Mouse (Mus musculus) cerebral cortex, adult 2 months (tissue): ENCODE results near the gene Slc16a9.

Experiments used
- WGBS: fragments of 180-500 bp; shearing (Covaris S2); methylation state at CpG from one replicate; pipeline ENCODE4 v1.1.7; 2018; 5-methylcytosine and 5-hydroxymethylcytosine counted together

Gene Slc16a9

GRCm38 (mm10) chr10:70303203-70303602 is 58.3 kb downstream of the Slc16a9 start:
- WGBS: 86% methylated on average over 6 of the region's 6 CpGs

GRCm38 (mm10) chr10:70305683-70306082 is 60.8 kb downstream of the Slc16a9 start:
- WGBS: 57% methylated on average over 5 of the region's 5 CpGs

- 92% methylated on average over 8 of the region's 8 CpGs for WGBS
These were observed 64.5 kb downstream of the Slc16a9 start for GRCm38 (mm10) chr10:70309416-70309815.

GRCm38 (mm10) chr10:70310646-70311045 is 65.7 kb downstream of the Slc16a9 start:
- 81% methylated on average over 5 of the region's 5 CpGs for WGBS

GRCm38 (mm10) chr10:70315895-70316294 is 71.0 kb downstream of the Slc16a9 start:
- WGBS: 74% methylated on average over 6 of the region's 6 CpGs

GRCm38 (mm10) chr10:70316856-70317255 is 72.0 kb downstream of the Slc16a9 start:
- 83% methylated on average over 7 of the region's 7 CpGs for WGBS

- 76% methylated on average over 13 of the region's 13 CpGs for WGBS
These were observed 72.6 kb downstream of the Slc16a9 start for GRCm38 (mm10) chr10:70317394-70317965.

GRCm38 (mm10) chr10:70318630-70319029 is 73.7 kb downstream of the Slc16a9 start:
- 7% methylated on average over 3 of the region's 3 CpGs for WGBS

- WGBS: 69% methylated on average over 2 of the region's 2 CpGs
These were observed 80.6 kb downstream of the Slc16a9 start for GRCm38 (mm10) chr10:70325518-70325917.

- WGBS: 86% methylated on average over 6 of the region's 6 CpGs
These were observed 82.4 kb downstream of the Slc16a9 start for GRCm38 (mm10) chr10:70327331-70327730.

GRCm38 (mm10) chr10:70328139-70328538 is 83.2 kb downstream of the Slc16a9 start:
- 77% methylated on average over 9 of the region's 9 CpGs for WGBS
